Mouse (Mus musculus) Patski (cell line): ENCODE results near the gene Musk. TPM values are rescaled to one million over a fixed set of nuclear protein-coding genes. Genes with fewer than 3 reads are reported as not detected.

Source experiments
- ATAC-seq: fragments of 100-300 bp; one replicate; pipeline ENCODE4 v1.8.0; 2021
- CTCF ChIA-PET: fragments of 350-600 bp; sonication (Branson Sonifier 250); formaldehyde crosslinking; loops from one replicate; lab custom pipeline; 2022; ENCODE audit warnings: inconsistent platforms; lab: Charles Lee
- POLR2A ChIA-PET: fragments of 350-600 bp; sonication (Branson Sonifier 250); formaldehyde crosslinking; loops from one replicate; lab custom pipeline; 2022; ENCODE audit warnings: antibody characterized with exemption, inconsistent platforms; lab: Charles Lee
- DNase-seq: peaks from one replicate; pipeline ENCODE4 v3.0.0-alpha.2; 2011; ENCODE audit warnings: low read depth, low spot score
- H3K27me3 ChIP-seq: fragments of 371-371 bp; one replicate; pipeline ENCODE4 v1.5.1; 2021
- CTCF ChIP-seq: fragments of 100-300 bp; IDR thresholded peaks from one replicate; pipeline ENCODE4 v1.5.1; 2021
- in situ Hi-C: fragments of 300-500 bp; cut with MboI; formaldehyde crosslinking; loops from 3 replicates; pipeline ENCODE4 v1.11.1; 2018; ENCODE audit warnings: low pct_unique_long_range_greater_than_20kb, mixed read lengths
- polyA plus RNA-seq: library from polyadenylated mRNA; unstranded; gene quantifications from one replicate; pipeline ENCODE4 v1.2.3, GENCODE M21; 2021

Gene Musk
- polyA plus RNA-seq, 1 experiment from 2014 or later: not detected

DNA sequence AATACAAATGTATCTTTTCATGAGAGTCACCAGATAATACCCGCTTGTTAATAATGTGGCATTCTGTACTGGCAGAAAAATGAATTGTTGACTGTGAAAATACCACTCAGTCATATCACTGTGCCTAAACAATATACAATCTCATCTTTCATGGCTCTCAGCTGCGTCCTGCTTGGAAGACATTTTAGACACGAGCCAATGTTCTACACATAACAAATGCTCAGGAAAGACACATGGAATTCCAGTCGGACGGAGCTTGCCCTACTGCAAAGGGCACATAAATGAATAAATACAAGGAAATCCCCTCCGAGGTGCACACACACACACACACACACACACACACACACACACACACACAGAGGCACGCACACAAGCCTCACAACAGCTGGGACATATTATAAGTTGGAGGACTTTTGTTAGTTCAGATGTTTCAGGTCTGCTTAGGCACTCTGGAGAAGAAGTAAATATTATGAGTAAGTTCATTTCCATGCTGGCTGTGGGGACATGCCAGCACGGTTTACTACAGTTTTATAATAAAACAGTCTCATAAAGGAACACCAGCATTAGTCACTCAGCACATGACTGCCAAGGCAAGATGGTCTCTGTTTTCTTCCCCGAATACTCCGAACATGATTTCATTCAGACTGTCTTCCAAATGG lies 14.1 kb upstream of the Musk start:
- no peaks in the 10 kb centered on the region for H3K27me3 ChIP-seq
- no peak for DNase-seq
- in situ Hi-C loops: loop anchor here (10.0 kb wide), 1 partner anchor 143 kb away; no protein-coding TSS in a partner anchor
- ChIA-PET CTCF (no interaction called here), POLR2A (no interaction called here)
- ATAC-seq: no peak
- TF ChIP-seq CTCF: no peak

DNA sequence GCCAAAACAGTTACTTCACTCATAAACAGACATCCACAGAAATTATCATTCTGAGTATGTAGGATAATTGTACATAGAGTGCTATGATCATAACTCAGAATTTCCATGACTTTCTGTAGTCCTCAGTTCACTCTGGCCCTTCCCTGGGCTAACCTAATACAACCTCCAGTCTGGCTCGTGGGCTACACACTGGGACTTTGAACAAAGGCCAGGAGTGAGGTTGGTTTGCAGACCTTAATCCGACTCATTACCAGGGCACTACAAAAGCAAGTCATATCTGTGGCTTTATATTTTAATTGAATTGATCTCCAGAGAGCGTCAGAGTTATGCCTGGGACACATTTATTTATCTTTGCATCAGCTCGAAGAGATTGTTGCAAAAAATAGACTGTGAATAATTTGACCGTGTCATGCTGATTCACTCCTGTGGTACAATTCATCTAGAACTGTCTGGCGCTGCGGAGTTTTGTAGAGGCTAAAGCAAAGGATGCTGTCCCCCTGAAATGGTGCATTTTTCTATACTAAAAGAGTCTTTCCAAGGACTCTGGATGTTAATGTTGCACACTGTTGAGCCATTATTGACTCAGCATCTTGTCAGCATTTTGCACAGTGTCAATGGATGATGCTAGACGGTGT lies 10.4 kb upstream of the Musk start:
- no peak for ATAC-seq
- ChIA-PET CTCF (no interaction called here), POLR2A (no interaction called here)
- no peak for TF ChIP-seq CTCF
- in situ Hi-C loops: loop anchor here (10.0 kb wide), 1 partner anchor 139 kb away; no protein-coding TSS in a partner anchor
- no peaks in the 10 kb centered on the region for H3K27me3 ChIP-seq
- no peak for DNase-seq

DNA sequence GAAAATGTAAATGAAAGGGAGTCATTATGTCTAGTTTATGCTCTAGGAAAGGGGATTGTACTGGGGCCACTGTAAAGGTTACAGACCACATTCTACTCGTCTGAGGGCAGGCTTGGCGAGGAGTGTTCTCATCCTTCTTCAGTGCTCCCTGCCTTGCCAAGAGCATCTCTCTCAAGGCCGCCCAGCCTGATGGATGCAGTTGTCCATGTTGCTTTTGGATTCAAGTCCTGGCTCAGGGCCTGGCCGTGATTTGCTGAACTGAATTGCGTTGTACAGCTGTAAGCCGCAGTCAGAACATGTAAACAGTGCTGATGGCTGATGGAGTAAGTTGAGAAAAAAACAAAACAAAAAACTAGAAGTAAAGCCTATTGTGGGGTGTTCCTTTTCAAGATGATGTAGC lies 7.4 kb upstream of the Musk start:
- no peaks in the 10 kb centered on the region for H3K27me3 ChIP-seq
- POLR2A ChIA-PET: no interaction called here
- ATAC-seq (no peak), DNase-seq (no peak)
- CTCF ChIA-PET: no interaction called here
- TF ChIP-seq CTCF: no peak
- in situ Hi-C loops: loop anchor here (10.0 kb wide), 1 partner anchor 136 kb away; no protein-coding TSS in a partner anchor

DNA sequence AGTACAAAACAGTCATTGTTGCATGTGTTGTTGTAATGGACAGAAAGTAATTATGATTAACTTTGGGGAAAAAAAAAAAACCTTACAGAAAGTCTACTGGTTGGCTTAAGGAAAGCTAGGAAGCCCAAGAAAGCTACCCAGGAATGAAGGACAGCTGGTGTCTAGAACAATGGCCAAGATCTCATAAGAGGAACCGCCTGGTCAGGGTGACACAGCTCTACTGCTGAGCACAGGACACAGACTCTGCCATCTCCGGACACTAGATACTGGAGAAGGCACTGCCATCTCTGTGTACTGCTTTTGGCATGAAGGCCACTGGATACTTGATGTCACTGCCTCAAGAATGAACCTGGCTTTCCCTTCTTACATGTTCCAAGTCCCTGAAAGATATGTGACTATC lies 5.6 kb upstream of the Musk start:
- CTCF ChIA-PET: interaction anchor here (0.8 kb wide), 1 partner anchor 14 kb away, joined by 4 read pairs; no protein-coding TSS in a partner anchor
- in situ Hi-C loops: no loop called here
- no peaks in the 10 kb centered on the region for H3K27me3 ChIP-seq
- no peak for TF ChIP-seq CTCF
- POLR2A ChIA-PET: no interaction called here
- ATAC-seq (no peak), DNase-seq (no peak)

DNA sequence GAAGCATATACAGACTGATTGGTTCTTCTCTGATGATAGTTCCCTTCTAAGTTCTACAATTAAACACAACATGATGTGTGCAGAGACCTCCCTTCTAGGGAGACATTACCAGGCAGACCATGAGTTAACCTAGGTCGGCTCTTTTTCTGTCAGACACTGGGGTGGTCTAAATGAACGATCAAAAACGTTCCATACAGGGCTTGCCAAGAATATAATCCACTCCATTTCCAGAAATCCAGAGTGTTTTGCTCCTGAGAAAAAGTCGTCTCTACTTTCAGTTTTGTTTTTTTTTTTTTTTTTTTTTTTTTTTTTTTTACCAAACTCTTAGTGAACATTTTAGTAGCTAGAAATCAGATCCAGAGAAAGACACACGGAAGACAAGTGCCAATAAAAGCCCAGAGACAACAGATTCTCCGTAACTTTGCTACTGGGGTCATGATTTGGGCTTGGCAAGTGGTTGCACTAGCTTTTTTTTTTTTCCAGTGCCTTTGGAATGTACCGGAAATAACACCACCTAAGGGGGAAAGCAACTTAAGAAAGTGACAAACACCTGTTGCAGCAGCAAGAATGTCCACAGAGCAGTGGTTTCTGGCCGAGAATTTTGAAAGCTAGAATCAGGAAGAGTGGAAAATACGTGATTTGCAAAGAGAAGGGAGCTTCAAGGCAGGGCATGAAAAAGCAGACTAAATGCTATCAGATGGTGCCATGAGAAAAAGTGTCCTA lies 769 bp downstream of the Musk start:
- TF ChIP-seq CTCF: no peak
- ChIA-PET CTCF (interaction anchor here (0.9 kb wide), 1 partner anchor 20 kb away, joined by 3 read pairs; no protein-coding TSS in a partner anchor), POLR2A (no interaction called here)
- DNase-seq (no peak), ATAC-seq (no peak)
- in situ Hi-C loops: no loop called here
- H3K27me3 ChIP-seq: no peaks in the 10 kb centered on the region

DNA sequence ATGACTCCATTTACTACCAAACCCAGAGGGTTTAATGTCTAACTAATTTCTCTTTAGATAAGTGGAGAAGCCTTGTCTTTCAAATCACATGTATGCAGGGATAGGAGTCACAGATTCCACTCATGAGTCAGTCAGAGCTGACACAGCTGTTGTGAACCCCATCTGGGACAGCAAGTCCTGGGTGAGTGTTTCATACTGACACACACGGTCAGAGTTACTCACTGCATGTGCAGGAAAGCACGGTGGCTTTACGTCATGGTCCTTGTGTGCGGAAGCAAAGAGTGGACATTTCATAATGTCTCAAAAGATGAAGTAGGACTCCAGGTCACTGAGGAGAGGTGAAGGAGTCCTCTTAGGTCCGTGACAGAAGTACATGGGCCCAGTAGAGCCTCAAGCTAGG lies 3.0 kb downstream of the Musk start:
- no peak for ATAC-seq

DNA sequence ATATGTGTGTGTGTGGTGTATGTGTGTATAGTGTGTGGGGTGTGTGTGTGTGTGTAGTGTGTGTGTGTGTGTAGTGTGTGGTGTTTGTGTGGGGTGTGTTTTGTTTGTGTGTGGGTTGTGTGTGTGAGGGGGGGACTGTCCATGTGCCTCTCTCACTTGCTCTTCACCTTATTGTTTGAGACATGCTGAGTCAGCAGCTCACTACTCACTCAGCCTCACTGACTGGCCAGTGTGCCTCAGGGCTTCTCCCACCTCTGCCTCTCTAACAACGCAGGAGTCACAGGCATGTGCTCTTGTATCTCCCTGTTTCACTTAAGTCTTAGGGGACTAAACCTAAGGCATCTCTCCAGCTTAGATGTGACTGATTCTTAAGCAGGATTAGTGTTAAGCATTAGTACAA lies 6.1 kb downstream of the Musk start:
- in situ Hi-C loops: no loop called here
- CTCF ChIA-PET: no interaction called here
- POLR2A ChIA-PET: no interaction called here
- no peaks in the 10 kb centered on the region for H3K27me3 ChIP-seq
- no peak for TF ChIP-seq CTCF
- ATAC-seq: no peak
- DNase-seq: no peak

More for the DNA sequence above, 3.0 kb downstream of the Musk start:
- in situ Hi-C loops: no loop called here
- no peak for TF ChIP-seq CTCF
- DNase-seq: no peak
- CTCF ChIA-PET: no interaction called here
- POLR2A ChIA-PET: no interaction called here
- no peaks in the 10 kb centered on the region for H3K27me3 ChIP-seq

DNA sequence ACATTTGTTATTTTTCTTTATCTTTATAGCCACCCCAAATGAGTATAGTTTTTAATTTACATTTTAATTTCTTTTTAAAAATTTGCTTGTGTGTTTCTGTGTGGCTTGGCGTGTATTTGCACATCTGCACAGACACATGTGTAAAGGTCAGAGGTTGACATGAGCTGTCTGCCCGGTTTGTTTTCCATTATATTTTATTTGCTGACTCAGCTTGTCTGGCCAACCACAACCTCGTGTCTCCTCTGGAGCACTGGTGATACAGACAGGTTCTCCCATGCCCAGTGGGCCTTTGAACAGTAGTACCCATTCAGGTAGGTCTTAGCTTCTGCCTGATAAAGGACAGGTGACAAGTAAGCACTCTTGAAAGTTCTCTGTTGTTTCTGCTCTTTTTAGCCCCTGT lies 7.3 kb downstream of the Musk start:
- ATAC-seq: no peak
- DNase-seq: no peak
- in situ Hi-C loops: no loop called here
- ChIA-PET POLR2A (no interaction called here), CTCF (no interaction called here)
- TF ChIP-seq CTCF: no peak
- no peaks in the 10 kb centered on the region for H3K27me3 ChIP-seq

DNA sequence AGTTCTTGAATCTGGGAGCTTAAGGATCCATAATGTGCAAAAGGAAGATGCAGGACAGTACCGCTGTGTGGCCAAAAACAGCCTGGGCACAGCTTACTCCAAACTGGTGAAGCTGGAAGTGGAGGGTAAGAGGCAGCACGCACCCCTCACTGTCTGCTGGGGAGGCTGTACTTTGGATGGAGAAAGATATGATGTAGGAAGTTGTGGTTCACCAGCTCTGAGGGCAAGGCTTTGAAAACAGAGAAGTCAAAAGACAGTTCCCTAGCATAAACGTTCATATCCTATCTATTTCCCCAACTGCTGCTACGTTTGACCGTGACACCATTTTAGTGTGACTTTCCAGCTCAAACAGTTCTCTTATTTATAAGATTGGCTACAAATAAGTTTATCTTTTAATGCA lies 18.1 kb downstream of the Musk start:
- in situ Hi-C loops: no loop called here
- DNase-seq: no peak
- ChIA-PET CTCF (interaction anchor here (0.8 to 2.1 kb wide), 2 partner anchors 10 to 13 kb away, joined by 3 to 4 read pairs; no protein-coding TSS in a partner anchor), POLR2A (no interaction called here)
- no peak for ATAC-seq
- H3K27me3 ChIP-seq: no peaks in the 10 kb centered on the region
- TF ChIP-seq CTCF: no peak

DNA sequence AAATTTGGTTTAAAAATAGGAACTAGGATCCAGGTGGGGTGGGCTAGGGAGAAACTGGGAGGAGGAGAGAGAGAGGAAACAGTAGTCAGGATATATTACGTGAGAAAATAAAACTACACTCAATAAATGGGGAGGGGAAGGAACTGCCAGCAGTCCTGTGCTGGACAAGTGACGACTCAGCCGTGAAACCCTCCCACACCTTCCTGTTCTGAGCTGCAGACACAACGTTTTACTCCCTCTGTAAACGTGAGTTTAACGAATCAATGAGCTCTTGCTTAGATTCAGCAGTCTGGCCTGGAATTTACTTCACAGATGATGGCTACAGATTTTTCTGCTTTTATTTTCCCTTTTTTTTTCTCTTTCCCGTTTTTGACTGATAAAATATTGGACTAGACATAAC lies 18.8 kb downstream of the Musk start:
- no peak for DNase-seq
- POLR2A ChIA-PET: no interaction called here
- no peak for ATAC-seq
- H3K27me3 ChIP-seq: no peaks in the 10 kb centered on the region
- CTCF ChIA-PET: interaction anchor here (2.1 kb wide), 1 partner anchor 14 kb away, joined by 4 read pairs; no protein-coding TSS in a partner anchor
- in situ Hi-C loops: no loop called here
- TF ChIP-seq CTCF: no peak

DNA sequence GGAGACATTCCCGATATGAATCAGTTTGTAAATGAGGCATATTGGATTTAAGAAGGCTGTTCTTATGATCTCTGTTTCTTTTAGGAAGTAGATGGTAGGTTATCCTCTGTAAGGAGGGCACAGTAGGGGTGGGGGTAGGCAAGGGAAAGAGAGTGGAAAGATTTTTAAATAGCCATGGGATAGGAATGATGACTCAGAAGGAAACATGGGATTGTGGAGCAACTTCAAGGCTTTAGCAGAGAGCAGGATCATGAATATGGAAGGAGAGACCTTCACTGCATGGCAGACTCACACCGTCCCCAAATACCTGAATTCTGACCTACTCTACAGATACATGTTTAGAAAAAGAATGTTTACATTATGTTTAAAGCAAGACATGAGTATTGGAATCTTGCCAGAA lies 21.7 kb downstream of the Musk start:
- DNase-seq (no peak), ATAC-seq (no peak)
- ChIA-PET POLR2A (no interaction called here), CTCF (interaction anchor here (1.0 kb wide), 1 partner anchor 12 kb away, joined by 3 read pairs; no protein-coding TSS in a partner anchor)
- in situ Hi-C loops: no loop called here
- no peak for TF ChIP-seq CTCF
- H3K27me3 ChIP-seq: no peaks in the 10 kb centered on the region
